Mouse (Mus musculus) liver, adult 2 months (tissue): ENCODE results near the gene Pif1.

Experiments used
- CTCF ChIP-seq: fragments of 200-500 bp; IDR thresholded peaks from 2 replicates; pipeline ENCODE4 v1.5.1; 2011; ENCODE audit warnings: low read depth, low read length, control low read depth
- POLR2A ChIP-seq: fragments of 200-500 bp; IDR thresholded peaks from 2 replicates; pipeline ENCODE4 v1.6.1; 2011; ENCODE audit warnings: low read length, control low read depth; ENCODE audit not compliant: insufficient read depth; ENCODE audit errors: extremely low read depth

GRCm38 (mm10) chr9:65545635-65546412, 41.1 kb upstream of the Pif1 start:
- TF ChIP-seq POLR2A (no peak), CTCF (no peak)
